Mouse (Mus musculus) thymus, postnatal 14 days (tissue): ENCODE measurements around the gene Grrp1.
"Not testable (repeated sequence)": the region's sequence is repeated elsewhere in the genome, so short reads cannot be mapped to it uniquely, and the experiment has no call there.

Experiments used
- DNase-seq: peaks from one replicate; pipeline ENCODE4 v3.0.0; 2021

Grrp1 gene

DNA sequence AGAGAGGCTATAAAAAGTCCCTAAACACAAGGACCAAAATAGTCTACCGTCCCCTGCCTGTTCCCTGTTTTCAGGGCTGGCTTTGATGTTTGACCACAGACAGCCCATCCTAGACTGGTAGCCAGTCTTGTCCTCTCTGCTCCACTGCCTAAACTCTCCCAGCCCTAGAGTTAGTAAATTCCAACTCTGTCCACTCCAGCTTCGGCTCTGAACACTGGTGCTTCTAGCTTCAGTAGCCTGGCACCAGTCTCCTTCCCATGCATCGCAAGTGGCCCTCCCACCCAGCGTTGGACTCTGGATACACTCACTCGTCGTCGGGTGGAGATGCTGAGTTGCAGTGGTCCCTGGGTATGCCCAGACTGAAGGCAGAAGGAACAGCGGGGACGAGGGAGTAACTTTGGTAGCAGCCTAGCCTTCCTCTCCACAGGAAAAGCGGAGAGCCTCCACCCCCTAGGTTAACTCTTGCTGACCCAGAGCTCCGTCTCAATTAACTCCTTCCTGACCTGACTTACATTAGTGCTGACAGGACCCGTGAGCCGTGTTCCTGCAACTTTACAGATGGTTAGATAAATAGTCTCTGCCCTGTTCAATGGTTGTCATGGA is at the start of gene Grrp1:
TSS of gene Grrp1 (minus strand) at position 385 of the 603 bp plus-strand sequence.
- no peak for DNase-seq

DNA sequence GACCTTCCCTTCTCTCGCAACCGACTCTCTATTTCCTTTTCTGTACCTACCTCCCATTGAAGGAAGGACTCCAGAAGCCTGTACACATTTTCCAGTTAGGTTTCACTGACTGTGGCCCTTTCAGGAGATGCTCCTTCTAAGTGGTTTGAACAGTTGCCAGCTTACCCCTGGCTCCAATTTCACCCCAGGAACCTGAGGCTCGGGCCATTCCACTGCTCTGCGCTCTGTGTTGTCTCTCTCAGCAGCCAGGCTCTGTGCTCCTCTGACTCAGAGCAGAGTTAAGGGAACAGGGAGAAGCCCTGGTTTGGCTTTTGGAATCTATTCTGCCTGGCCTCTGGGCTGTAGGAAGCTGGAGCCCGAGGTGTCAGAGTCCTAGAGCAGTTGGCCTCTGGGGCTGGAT is 48.2 kb upstream of the Grrp1 start:
- no peak for DNase-seq

DNA sequence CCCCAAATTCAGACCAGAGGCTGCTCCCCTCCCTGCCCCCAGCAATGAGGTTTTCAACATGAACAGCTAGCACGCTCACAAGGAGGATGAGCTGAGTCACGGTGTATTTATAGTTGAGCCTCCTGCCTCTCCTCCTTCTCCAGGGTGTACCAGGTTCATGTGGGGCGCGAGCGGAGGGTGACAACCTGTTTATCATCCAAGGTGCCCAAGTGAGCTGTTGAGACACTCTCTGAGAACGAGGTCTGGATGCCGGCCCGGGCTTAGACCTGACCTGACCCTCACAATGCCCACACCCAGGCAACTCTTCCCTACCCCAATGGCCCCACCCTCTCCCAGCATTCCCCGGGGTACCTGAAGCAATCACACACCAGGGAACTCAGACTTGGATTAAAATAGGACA is 46.4 kb upstream of the Grrp1 start:
- no peak for DNase-seq

DNA sequence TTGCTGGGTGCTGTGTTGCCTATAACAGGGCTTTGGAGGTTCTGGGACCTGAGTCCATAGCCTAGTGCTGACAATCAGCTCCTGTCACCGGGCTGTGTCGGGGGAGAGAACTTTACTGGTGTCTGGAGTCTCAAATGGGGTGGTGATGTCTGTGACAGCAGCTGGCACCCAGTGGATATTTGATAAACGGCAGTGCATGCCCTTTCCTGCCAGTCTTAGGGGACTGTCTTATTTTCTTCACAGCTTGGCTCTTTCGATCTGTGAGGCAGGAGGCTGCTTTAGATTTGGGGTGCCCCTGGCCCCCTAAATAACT is 45.5 kb upstream of the Grrp1 start:
- no peak for DNase-seq

DNA sequence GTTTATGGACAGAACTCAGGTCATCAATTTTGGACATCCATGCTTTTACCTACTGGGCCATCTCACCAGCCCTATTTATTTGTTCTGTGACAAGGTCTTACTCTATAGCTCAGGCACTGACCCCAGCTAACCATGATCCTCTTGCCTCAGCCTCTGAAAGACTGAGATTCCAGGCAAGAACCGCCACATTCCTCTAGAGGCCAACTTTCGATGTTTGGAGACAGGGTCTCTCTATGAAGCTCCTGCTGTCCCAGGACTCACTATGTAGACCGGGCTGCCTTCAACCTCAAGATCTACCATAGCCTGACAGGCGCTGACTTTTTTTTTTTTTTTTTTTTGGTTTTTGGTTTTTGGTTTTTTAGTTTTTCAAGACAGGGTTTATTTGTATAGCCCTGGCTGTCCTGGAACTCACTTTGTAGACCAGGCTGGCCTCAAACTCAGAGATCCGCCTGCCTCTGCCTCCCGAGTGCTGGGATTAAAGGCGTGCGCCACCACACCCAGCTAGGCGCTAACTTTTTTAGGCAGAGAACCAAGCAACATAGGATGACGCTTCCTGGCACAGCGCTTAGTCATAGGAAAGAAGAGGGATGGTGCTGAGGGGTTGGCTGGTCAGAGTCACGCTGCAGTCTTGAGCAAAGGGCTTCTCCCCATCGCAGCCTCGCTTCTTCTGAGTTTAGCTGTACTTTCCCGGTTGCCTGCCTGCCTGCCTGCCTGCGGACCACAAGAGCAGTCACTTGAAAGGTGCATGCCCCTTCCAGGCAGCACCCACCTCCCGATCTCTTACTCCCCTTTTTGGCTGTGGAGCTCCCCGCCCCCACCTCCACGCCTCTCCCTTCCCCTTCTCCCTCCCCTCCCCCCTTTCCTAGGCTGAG is 45.0 kb upstream of the Grrp1 start:
- no peak for DNase-seq

DNA sequence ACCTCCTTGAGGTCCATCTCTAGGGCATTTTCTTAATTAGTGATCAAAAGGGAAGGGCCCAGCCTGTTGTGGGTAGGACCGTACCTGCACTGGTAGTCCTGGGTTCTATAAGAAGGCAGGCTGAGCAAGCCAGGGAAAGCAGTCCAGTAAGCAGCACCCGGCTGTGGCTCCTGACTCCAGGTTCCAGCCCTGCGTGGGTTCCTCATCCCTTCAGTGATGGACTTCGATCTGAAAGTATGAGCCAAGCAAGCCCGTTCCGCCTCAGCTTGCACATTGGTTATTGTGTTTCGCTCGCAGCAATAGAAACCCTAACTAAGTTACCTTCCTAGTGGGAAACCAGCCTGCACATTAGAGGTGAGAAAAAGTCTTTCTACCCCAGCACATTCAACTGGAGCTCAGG is 43.5 kb upstream of the Grrp1 start:
- DNase-seq: no peak

DNA sequence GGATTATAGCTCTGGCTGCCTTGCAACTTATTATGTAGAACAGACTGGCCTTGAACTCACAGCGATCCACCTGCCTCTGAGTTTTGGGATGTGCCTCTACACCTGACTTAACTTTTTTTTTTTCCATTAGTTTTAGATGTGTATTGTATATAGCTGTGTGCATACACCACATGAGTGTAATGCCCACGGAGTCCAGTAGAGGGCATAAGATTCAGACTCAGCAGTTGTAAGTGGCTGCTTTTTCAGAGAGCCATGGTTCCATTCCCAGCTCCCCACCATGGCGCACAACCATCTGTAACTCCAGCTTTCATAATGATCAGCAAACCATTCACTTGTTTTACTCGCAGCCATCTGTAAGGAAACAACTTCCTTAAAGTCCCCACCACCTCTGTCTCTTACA is 42.6 kb upstream of the Grrp1 start:
- DNase-seq: no peak

DNA sequence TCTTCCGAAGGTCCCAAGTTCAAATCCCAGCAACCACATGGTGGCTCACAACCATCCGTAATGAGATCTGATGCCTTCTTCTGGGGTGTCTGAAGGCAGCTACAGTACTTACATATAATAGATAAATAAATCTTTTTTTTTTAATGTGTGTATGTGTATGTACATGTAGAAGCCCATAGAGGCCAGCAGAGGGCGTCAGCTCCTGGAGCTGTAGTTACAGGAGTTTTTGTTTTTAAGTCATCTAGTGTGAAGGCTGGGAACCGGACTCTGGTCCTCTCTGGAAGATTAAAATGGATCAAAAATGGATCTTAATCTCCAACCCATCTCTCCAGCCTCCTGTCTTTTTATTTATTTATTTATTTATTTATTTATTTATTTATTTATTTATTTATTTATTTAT is 42.2 kb upstream of the Grrp1 start:
- DNase-seq: not testable (repeated sequence)

DNA sequence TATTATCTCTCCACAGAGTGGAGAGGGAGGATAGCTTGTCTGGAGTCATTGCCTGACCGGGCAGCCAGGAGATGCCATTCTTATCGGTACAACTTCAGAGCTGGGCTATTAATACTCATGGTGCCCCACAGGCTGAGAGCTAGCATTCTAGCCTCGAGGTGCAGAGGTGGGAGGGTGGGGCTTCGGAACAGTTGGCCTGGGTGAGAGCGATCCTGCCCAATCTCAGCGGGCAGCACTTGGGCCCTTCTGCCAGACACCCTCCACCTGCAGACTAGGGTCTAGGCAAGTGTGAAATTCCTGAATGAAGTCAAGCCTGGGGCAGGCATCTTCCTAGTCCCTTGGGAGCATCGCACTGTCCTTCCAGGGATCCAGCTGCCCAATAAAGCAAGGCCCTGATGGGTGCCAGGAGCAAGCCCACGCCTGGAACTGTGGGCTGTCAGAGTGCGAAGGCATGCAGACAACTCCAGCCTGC is 39.8 kb upstream of the Grrp1 start:
- DNase-seq: no peak

DNA sequence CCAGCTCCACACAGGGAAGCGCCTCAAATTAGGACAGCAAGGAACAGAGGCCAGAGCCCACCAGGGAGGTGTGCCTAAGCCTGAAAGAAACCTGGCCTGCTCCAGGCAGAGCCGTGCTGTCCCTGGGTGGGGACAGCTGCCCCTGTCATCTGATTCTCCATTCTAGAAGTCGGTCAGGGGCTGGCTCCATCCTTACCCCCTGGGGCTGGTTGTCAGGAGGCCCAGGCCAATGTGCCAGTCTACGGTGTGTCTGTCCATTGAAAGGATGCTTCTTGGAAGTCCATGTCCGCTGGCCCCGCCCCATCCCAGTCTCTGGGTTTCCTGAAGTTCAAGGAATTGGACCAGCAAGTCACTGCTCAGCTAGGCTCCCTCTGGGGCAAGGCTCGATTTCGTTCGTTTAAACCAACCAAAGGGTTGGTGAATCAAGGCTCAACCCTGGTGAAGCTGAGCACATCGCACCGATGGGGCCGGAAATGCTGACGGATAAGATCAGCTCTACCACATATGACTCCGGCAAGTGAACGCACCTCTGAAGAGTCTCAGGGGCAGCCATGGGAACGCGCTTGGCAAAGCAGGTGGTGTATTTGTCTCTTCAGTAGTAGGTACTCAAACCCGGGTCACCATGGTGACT is 39.3 kb upstream of the Grrp1 start:
- DNase-seq: no peak

DNA sequence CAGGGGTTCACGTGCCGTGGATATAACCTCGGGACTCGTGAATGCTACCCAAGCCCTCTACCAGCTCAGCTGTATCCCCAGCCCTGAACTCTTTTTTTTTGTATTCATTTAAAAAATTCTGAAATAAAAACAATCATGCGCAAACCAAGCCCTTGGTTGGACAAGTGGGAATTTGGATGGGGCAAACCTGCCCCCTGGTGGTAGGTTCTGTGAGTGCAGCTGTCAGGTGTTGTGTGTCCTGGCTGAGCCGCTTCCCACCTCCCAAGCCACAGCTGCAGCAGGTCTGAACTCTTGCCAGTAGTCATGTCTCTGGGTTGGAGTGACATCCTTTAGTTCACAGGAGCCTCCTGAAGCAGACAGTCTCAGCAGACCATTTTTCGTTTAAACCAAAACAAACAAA is 38.2 kb upstream of the Grrp1 start:
- peak; percentile 85 for DNase-seq

DNA sequence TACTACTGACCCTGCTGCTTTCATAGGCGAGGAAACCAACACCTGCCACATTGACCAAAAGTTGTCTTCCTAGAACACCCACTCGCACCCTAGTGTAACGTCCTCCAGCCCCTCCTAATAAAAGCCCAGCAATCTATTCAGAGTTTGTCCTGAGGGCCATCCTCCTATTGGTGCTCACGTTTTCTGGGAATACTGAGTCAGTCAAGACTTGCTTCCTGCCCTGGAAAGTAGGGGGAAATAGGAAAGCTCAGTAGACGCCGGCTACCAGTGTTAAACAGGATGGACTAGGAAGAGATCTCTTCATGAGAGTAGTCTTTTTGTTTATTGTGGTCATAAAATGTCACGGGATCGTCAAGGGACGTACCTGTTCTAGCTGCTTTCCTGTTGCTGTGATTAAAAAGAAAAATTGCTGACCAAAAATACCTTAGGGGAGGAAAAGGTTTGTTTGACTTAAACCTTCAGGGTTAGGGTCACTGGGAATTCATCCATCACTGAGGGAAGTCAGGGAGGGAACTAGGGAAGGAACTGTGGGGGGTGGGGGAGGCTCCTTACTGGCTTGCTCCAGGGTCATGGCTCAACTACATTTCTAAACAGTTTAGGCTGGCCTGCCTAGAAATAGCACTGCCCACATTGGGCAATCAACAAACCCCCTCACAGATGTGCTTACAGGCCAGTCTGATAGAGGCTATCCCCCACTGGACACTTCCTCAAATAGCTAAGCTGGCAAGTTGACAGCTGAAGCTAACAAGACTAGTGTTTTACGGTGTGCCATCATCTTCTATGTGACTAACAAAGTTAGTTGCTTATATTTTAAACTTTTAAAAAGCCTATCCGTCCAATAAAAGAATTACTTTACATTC is 34.7 kb upstream of the Grrp1 start:
- DNase-seq: no peak

DNA sequence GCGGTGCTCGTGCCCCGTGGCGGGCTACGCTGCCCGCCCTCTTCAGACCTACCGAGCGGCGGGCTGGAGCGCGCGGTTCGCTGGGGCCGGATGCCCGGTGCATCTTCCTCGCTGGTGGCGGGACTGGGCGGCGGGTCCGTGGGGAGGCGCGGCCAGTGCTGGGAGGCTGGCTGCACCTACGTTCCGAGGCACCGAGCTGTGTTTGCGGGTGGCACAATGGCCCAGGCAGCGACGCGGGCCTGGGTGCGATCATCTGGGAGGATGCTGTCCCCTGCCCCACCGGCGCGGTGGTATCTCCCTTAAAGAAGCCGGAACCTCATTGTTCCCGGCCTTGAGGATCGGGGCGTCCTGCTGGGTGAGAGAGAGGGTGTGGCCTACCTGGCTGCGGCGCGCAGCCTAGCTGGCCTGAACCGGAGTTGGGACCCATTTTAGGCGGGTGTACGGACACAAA is 33.7 kb upstream of the Grrp1 start, which contains the start of gene Pdik1l:
TSS of gene Pdik1l (minus strand) at position 321 of the 451 bp plus-strand sequence.
- DNase-seq: peak; percentile 89

DNA sequence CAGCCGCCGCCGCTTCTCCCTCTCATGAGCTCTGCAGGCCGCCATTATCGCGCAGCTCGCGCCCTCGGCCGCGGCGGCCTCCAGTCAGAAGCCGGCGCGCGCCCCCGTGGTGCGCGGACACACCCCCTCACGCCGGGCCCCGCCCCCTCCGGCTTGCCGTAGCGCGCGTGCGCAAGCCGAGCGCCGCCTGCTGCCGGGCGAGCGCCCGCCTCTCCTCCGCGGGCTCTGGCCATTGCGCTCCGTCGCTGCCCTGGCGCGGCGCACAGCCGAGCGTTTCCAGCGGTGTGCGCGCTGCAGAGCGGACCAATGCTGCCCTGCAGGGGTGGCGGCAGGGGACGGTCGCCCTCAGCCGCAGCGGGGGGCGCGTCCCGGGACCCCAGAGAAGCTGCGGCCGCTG is 33.3 kb upstream of the Grrp1 start:
- DNase-seq: peak; percentile 98

DNA sequence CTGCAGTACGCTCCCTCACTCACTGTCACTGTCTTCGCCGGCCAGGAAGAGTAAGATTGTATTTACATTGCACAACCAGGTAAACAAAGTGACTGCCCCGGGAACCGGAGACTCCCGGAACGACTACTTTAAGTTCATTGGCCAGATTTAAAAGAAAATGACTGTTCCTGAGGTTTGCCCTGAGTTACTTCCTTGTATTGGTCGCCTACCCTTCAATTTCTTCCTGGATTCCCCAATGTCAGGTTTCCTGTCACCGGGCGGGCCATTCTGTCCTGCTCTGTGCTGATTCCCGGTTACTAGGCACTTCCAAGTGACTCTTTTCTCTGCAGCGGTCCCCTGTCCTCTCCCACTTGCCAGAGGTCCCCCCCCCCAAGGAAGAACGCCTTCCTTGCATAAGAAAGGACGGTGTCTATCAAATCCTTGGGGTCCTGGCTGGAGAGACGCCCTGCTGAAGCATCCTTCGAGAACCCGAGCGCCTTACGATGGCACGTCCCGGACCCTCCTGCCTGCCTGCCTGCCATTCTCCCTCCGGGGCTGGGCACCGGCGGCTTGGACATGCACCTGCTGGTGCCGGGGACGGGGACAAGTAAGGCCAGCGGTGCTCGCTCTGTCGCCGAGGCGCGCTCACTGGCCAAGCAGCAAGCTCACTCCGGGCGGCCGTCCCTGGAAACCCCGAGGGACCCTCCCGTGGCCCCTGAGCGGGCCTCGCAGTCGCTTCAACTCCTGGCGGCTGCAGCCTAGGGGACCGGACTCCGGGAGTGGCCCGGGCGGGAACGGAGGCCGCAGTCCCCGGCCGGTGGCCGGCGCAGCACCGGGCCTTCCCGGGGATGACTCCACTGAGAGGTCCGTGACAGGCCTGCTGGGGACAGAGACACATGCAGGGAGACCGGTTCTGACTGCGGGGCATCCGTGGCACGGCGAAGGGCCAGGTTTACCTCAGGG is 32.6 kb upstream of the Grrp1 start:
- no peak for DNase-seq

DNA sequence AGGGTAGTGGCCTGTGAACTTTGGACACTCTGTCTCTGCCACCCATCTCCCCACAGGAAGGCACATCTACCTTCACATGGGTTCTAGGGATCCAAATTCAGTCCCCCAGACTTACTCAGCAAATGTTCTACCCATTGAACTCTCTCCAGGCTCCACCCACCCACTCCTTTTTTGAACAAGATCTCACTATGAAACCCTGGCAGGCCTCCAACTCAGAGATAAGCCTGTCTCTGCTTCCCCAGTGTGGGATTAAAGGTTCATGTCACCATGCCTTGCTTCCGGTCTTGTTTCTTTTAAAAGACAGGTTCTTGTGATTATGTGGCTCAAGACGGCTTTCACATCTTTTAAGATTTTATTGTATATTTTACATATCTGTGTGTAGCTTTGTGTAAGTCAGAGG is 31.0 kb upstream of the Grrp1 start:
- no peak for DNase-seq

DNA sequence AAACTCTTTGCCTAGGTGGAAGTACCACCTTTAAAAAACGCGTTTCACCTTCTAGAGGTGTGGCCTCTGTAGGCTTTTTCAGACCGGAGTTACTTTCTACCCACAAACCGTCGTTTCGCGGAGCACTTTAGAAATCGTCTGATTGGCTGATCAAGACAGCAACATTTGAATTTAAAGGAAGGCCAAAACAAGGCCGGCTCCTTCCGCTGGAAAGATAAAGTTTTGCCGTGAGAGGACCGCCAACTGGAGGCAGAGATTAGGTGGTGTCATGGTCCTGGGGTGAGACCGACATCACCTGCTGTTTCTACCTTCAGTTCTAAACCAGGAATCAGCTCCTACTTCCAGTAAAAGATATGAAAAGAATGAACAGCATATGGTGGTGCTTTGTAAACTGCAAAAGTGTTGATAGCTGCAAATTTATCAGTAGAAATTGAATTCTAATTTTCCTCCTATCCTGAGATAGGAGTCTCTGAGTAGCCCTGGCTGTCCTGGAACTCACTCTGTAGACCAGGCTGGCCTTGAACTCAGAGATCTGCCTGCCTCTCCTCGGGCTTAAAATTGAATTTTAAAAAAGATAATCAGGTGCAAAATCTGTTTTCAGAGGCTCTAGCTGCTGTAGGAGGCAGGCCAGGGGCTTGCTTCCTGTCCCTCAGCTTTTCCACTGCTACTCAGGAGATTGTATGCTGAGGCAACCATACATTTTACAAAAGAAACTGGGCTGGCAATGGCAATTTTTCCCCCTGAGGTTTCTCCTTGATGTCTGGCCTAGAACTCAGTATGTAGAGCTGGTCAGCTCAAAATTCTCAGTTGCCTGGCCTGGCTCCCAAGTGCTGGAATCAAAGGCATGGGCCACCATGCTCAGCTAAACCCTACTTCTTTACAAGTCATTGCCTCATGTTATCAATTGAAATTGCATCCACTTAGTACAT is 19.8 kb upstream of the Grrp1 start:
- DNase-seq: peak; percentile 80

DNA sequence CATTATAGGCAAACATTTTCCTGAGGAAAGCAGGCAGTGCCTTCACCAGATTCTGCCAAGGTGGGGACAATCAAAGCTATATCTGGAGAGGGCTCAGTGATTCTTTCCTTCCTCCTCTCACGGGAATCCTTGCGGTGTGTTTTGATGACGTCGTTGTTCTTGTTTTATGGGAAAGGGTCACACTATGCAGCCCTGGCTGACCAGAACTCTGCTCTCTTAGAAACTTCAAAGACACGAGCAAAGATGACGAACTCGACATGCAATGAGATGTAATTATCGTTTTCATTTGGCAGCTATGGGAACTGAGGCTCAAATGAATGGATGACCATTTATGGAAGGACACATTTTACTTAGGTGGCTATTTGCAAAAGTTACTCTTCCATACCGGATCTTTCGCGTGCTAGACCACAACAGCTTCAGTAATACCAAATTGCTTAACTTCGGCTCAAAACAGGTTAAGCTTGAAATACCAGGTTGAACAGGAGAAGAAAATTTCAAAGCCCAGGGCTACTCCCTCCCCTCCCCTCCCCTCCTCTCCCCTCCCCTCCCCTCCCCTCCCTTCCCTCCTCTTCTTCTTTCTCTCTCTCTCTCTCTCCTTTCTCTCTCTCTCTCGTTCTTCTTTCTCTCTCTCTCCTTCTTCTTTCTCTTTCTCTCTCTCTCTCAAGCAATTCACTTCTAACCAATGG is 19.0 kb upstream of the Grrp1 start:
- no peak for DNase-seq

DNA sequence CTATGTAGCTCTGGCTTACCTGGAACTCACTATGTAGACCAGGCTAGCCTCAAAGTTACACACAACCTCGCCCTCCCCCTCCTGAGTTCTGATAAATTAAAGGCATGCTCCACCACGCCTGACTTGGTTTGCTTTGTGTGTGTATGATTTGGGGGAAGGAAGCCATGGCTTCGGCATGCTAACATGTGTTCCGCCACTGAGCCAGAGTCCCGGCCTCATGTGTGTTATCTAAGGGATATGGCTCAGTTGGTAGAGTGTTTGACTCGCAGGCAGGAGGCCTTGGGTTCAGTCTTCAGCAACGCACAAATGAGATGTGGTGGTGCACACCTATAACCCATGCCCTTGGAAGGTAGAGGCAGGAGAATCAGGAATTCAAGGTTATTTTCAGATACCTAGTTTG is 18.1 kb upstream of the Grrp1 start:
- no peak for DNase-seq

DNA sequence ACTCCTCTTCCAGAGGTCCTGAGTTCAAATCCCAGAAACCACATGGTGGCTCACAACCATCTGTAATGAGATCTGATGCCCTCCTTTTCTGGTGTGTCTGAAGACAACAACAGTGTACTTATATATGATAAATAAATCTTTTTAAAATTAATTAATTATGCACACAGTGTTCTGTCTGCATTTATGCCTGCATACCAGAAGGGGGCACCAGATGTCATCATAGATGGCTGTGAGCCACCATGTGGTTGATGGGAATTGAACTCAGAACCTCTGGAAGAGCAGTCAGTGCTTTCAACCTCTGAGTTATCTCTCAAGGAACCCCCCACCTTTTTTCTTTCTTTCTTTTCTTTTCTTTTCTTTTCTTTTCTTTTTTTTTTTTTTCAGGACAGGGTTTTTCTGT is 15.7 kb upstream of the Grrp1 start:
- not testable (repeated sequence) for DNase-seq
